Mouse (Mus musculus): ENCODE data around the gene Hist2h3c2. TPM values are rescaled to one million over a fixed set of nuclear protein-coding genes. Genes with fewer than 3 reads are reported as not detected.
"Not testable (repeated sequence)": the region's sequence is repeated elsewhere in the genome, so short reads cannot be mapped to it uniquely, and the experiment has no call there.

Gene Hist2h3c2
- 5.0 and 8.1 TPM in 2 replicates for polyA plus RNA-seq (2015; fragmentation: Nextera tagmentation; extraction: Ambion mirVana)

- peak within 1 kb of the TSS; percentile 59 for H3K4me3 ChIP-seq (ENCODE audit: low read depth, low read length)
- 3% methylated on average over 12 of the region's 68 CpGs for WGBS (ENCODE audit: insufficient replicate concordance)
- H3K9ac ChIP-seq (replicated peaks), result peak within 1 kb of the TSS; percentile 80
- H3K27ac ChIP-seq (ENCODE audit: low read depth), result peak within 1 kb of the TSS; percentile 94
- H3K9me3 ChIP-seq (ENCODE audit: low read length); H3K27me3 ChIP-seq (ENCODE audit: insufficient read depth, low read length); H3K36me3 ChIP-seq (replicated peaks; ENCODE audit: insufficient read depth, low read length); DNase-seq: not testable (repeated sequence)
- peak within 1 kb of the TSS; percentile 70 for H3K4me2 ChIP-seq (ENCODE audit: low read depth, low read length)
- ATAC-seq, result peak; percentile 84
- peaks cover 33% of the 10 kb centered on the region for H3K4me1 ChIP-seq (ENCODE audit: insufficient read depth)
These were observed at the start of gene Hist2h3c2 for GRCm38 (mm10) chr3:96238954-96239793. Gene Hist2h3c2 (minus strand): TSS chr3:96239127.

DNA sequence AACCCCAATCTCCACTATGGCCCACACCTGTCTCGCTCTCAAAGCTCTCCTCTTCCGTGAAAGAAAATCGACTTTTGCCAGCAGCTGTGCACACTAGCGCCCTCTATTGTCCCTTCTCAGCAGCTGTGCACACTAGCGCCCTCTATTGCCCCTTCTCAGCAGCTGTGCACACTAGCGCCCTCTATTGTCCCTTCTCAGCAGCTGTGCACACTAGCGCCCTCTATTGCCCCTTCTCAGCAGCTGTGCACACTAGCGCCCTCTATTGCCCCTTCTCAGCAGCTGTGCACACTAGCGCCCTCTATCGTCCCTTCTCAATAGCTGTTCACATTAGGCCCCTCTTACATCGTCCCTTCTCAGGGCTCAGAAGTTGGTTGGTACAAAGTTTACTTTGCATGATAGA, 48.4 kb upstream of the Hist2h3c2 start:
- not testable (repeated sequence) for H3K9ac ChIP-seq (replicated peaks); H3K9me3 ChIP-seq (ENCODE audit: low read length); DNase-seq; H3K4me1 ChIP-seq (ENCODE audit: insufficient read depth); H3K27me3 ChIP-seq (ENCODE audit: insufficient read depth, low read length); H3K4me3 ChIP-seq (ENCODE audit: low read depth, low read length); H3K36me3 ChIP-seq (replicated peaks; ENCODE audit: insufficient read depth, low read length); H3K27ac ChIP-seq (ENCODE audit: low read depth); ATAC-seq; H3K4me2 ChIP-seq (ENCODE audit: low read depth, low read length)
- TF ChIP-seq CTCF (IDR thresholded peaks at IDR 0.05; ENCODE audit: low read depth), result peak; percentile 89
- 90% methylated on average over 11 of the region's 11 CpGs for WGBS (ENCODE audit: insufficient replicate concordance)

DNA sequence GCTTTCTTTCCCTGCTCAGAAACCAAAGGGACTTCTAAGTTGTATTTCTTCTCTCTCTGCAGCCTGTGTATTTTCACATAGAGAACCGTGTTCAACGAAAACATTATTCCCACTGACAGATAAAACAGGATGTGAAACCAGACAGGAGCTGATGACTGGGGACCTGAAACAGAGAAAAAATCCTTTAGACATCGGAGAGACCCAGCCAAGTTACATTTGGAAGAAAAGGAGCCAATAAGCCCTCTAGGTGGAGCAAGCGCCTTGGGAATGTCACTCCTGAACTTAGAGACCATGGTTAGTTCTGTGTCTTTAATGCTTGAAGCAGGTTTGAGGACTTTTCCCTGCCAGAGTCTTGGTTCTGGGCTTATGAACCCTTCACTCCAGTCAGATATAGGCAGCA, 45.5 kb upstream of the Hist2h3c2 start:
- H3K27ac ChIP-seq (ENCODE audit: low read depth), result no peak overlapping the region
- H3K9ac ChIP-seq (replicated peaks), result no peak overlapping the region
- no peak for ATAC-seq
- DNase-seq, result no peak
- WGBS (ENCODE audit: insufficient replicate concordance), result 16% methylated on average over 4 of the region's 4 CpGs
- peaks cover 3% of the 10 kb centered on the region; the same call in 1 of the 2 replicates for H3K27me3 ChIP-seq (ENCODE audit: insufficient read depth, low read length)
- peaks cover 5% of the 10 kb centered on the region; the same call in 1 of the 2 replicates for H3K4me1 ChIP-seq (ENCODE audit: insufficient read depth)
- 0 out of 2 replicates have a peak overlapping the region, but pooled peaks have one; percentile 7 for H3K4me2 ChIP-seq (ENCODE audit: low read depth, low read length)
- no peaks in the 10 kb centered on the region for H3K9me3 ChIP-seq (ENCODE audit: low read length)
- H3K36me3 ChIP-seq (replicated peaks; ENCODE audit: insufficient read depth, low read length), result no peaks in the 10 kb centered on the region
- TF ChIP-seq CTCF (IDR thresholded peaks at IDR 0.05; ENCODE audit: low read depth), result peak; percentile 62
- no peak for TF ChIP-seq EP300 (IDR thresholded peaks at IDR 0.05; ENCODE audit: low read depth)
- H3K4me3 ChIP-seq (ENCODE audit: low read depth, low read length), result no peak overlapping the region

DNA sequence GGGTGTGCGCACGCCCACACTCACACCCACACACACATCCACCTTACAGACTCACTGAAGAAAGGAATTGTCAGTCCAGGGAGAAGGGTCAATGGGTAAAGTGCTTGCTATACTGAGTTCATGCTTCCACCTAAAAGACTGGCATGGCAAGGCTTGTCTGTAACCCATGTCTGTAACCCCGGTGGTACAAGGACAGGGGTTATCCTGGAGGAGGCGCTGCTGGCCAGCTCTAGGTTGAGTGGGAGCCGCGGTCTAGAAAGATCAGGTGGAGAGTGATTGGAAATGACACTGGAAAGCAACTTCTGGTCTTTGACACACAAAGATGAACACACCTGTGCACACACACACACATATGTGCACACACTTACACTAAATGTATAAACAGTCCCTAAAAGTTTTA, 41.7 kb upstream of the Hist2h3c2 start:
- peaks cover 3% of the 10 kb centered on the region; the same call in 1 of the 2 replicates for H3K27me3 ChIP-seq (ENCODE audit: insufficient read depth, low read length)
- no peak overlapping the region for H3K4me3 ChIP-seq (ENCODE audit: low read depth, low read length)
- no peaks in the 10 kb centered on the region for H3K36me3 ChIP-seq (replicated peaks; ENCODE audit: insufficient read depth, low read length)
- DNase-seq (no peak), ATAC-seq (no peak)
- no peak overlapping the region for H3K27ac ChIP-seq (ENCODE audit: low read depth)
- H3K4me2 ChIP-seq (ENCODE audit: low read depth, low read length), result no peak overlapping the region
- H3K9ac ChIP-seq (replicated peaks), result no peak overlapping the region
- no peaks in the 10 kb centered on the region for H3K9me3 ChIP-seq (ENCODE audit: low read length)
- 58% methylated on average over 6 of the region's 6 CpGs for WGBS (ENCODE audit: insufficient replicate concordance)
- H3K4me1 ChIP-seq (ENCODE audit: insufficient read depth), result peaks cover 18% of the 10 kb centered on the region
- TF ChIP-seq EP300 (IDR thresholded peaks at IDR 0.05; ENCODE audit: low read depth), result no peak
- 0 out of 2 replicates have a peak, but pooled peaks have one; percentile 26 for TF ChIP-seq CTCF (IDR thresholded peaks at IDR 0.05; ENCODE audit: low read depth)

- TF ChIP-seq EP300 (IDR thresholded peaks at IDR 0.05; ENCODE audit: low read depth) (no peak), CTCF (IDR thresholded peaks at IDR 0.05; ENCODE audit: low read depth) (peak; percentile 91)
- peak overlapping the region; percentile 98 for H3K4me2 ChIP-seq (ENCODE audit: low read depth, low read length)
- peak overlapping the region; percentile 57 for H3K27ac ChIP-seq (ENCODE audit: low read depth)
- H3K36me3 ChIP-seq (replicated peaks; ENCODE audit: insufficient read depth, low read length), result no peaks in the 10 kb centered on the region
- peak overlapping the region; percentile 63 for H3K4me3 ChIP-seq (ENCODE audit: low read depth, low read length)
- peaks cover 13% of the 10 kb centered on the region for H3K4me1 ChIP-seq (ENCODE audit: insufficient read depth)
- 0 out of 2 replicates have a peak, but pooled peaks cover 3% of the 10 kb centered on the region for H3K27me3 ChIP-seq (ENCODE audit: insufficient read depth, low read length)
- ATAC-seq, result peak; percentile 94
- peak overlapping the region; percentile 77 for H3K9ac ChIP-seq (replicated peaks)
- peak; percentile 93 for DNase-seq
- H3K9me3 ChIP-seq (ENCODE audit: low read length), result no peaks in the 10 kb centered on the region
- under 1% methylated on average over 49 of the region's 49 CpGs for WGBS (ENCODE audit: insufficient replicate concordance)
These were observed 39.1 kb upstream of the Hist2h3c2 start for GRCm38 (mm10) chr3:96277800-96278624.

DNA sequence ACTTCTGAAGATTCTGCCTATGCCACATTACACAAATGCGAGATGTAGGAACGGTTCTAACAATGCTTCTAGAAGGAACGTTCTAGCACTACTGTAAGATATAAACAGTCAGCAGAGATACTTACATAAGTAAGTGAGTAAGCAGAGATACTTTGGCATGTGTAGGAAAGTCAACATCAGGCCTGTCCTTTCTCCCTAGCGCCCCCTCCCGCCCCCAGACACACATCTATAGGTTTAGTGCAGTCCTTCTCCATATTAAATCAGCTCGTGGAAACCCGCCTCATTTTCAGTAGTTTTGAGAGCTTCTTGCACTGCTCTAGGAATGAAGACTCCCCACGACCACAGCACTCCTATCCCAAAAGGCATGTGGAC, 38.5 kb upstream of the Hist2h3c2 start:
- H3K4me2 ChIP-seq (ENCODE audit: low read depth, low read length), result peak overlapping the region; percentile 98
- peak overlapping the region; percentile 77 for H3K9ac ChIP-seq (replicated peaks)
- DNase-seq (peak; percentile 76), ATAC-seq (peak; percentile 66)
- 0 out of 2 replicates have a peak, but pooled peaks cover 2% of the 10 kb centered on the region for H3K27me3 ChIP-seq (ENCODE audit: insufficient read depth, low read length)
- no peaks in the 10 kb centered on the region for H3K9me3 ChIP-seq (ENCODE audit: low read length)
- peak overlapping the region; percentile 63 for H3K4me3 ChIP-seq (ENCODE audit: low read depth, low read length)
- peak overlapping the region; percentile 55 for H3K27ac ChIP-seq (ENCODE audit: low read depth)
- TF ChIP-seq EP300 (IDR thresholded peaks at IDR 0.05; ENCODE audit: low read depth) (no peak), CTCF (IDR thresholded peaks at IDR 0.05; ENCODE audit: low read depth) (peak; percentile 55; the same call in 1 of the 2 replicates)
- 10% methylated on average over 8 of the region's 8 CpGs for WGBS (ENCODE audit: insufficient replicate concordance)
- peaks cover 13% of the 10 kb centered on the region for H3K4me1 ChIP-seq (ENCODE audit: insufficient read depth)
- H3K36me3 ChIP-seq (replicated peaks; ENCODE audit: insufficient read depth, low read length), result no peaks in the 10 kb centered on the region
